Mouse (Mus musculus) adrenal gland, postnatal 0 days (tissue): ENCODE results near the gene Cps1. TPM values are rescaled to one million over a fixed set of nuclear protein-coding genes. Genes with fewer than 3 reads are reported as not detected.

Experiments used
- polyA plus RNA-seq: library from polyadenylated mRNA; unstranded; fragments of >200 nt; fragmentation: Nextera tagmentation; extraction: Ambion mirVana; gene quantifications from 2 replicates; pipeline ENCODE4 v1.2.1, GENCODE M21; 2015

Cps1 gene
- polyA plus RNA-seq: 7.8 and 13.1 TPM in 2 replicates

GRCm38 (mm10) chr1:67122797-67123196 lies at the start of gene Cps1:
Cps1 (plus strand) TSS chr1:67123026.

Other genes starting within 250 kb of the Cps1 start
- 57.2 and 107 TPM in 2 replicates for gene Myl1, start 177.6 kb upstream of the Cps1 start, polyA plus RNA-seq
- 94.9 and 98.2 TPM in 2 replicates for gene Lancl1, start 84.2 kb upstream of the Cps1 start, polyA plus RNA-seq